Mouse (Mus musculus) gonadal fat pad, adult 2 months (tissue): ENCODE measurements around the gene Slc19a1. TPM values are rescaled to one million over a fixed set of nuclear protein-coding genes. Genes with fewer than 3 reads are reported as not detected.

Experiments used
- DNase-seq: peaks from one replicate; pipeline ENCODE4 v3.0.0-alpha.2; 2012; ENCODE audit warnings: low read depth
- polyA plus RNA-seq: library from polyadenylated mRNA; depleted of rRNA; stranded (reverse); fragments of >200 nt; gene quantifications from 2 replicates; pipeline ENCODE4 v1.2.3, GENCODE M21; 2012; rRNA removed

Slc19a1 gene
- 63.5 and 85.0 TPM in 2 replicates for polyA plus RNA-seq

DNA sequence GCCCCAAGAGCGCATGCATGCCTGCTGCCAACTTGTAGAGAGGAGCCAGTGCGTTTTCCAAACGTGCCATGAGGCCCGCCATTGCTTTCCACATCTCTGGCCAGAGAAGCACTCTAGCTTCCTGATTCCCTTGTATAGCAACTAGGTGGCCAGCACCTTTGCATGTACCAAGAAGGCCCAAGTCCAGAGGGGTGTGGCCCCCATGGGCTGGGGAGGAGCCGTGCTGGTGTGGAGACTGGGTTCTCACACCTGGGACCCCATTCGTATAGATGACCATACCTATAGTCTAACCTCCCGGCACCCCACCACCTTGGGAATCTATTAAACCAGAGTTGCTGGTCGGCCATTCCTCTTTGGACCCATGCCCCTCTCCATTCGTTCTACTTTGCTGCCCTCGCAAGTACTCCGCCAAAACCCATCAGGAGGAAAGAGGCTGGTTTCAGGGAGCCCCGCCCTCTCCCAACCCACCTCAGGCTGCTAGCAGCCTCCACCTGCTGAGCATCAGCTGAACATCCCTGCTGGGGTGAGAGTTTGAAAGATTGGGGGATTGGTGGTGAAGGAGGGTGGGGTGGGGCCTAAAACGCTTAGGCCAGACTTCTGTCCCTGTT lies at the start of gene Slc19a1:
Gene Slc19a1, plus strand, starts transcription at position 474 of the 608 bp plus-strand sequence.
- no peak for DNase-seq

DNA sequence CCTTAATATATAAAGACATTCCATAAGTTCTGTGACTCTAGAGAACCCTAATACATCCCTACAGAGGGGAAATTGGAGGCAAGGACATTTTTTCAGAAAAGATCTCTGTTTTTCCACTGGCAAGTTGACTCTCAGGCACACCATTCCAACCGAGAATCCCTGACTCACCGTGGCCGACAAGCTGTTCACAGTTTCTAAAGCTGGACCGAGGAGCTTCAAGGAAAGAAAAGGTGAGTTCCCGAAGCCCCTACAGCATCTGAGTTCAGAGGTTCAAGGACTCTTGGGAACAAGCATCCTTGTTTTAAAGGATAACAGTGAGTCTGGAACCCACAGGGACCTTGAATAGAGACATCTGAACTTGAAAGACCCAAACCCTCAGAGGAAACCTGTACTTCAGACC lies 43.5 kb upstream of the Slc19a1 start:
- no peak for DNase-seq

DNA sequence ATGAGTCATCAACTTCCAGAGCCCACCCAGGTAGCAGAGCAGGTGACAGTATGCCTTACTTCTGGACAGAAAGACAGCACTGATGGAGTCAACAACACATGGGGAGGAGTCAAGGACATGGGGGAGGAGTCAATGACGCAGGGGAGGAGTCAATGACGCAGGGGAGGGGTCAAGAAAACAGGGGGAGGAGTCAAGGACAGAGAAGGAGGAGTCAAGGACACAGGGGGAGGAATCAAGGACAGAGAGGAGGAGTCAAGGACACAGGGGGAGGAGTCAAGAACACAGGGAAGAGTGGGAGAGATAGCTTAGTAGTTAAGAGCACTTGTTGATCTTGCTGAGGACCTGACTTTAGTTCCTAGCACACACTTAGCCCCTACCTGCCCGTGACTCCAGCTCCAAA lies 39.6 kb upstream of the Slc19a1 start:
- DNase-seq, result no peak

DNA sequence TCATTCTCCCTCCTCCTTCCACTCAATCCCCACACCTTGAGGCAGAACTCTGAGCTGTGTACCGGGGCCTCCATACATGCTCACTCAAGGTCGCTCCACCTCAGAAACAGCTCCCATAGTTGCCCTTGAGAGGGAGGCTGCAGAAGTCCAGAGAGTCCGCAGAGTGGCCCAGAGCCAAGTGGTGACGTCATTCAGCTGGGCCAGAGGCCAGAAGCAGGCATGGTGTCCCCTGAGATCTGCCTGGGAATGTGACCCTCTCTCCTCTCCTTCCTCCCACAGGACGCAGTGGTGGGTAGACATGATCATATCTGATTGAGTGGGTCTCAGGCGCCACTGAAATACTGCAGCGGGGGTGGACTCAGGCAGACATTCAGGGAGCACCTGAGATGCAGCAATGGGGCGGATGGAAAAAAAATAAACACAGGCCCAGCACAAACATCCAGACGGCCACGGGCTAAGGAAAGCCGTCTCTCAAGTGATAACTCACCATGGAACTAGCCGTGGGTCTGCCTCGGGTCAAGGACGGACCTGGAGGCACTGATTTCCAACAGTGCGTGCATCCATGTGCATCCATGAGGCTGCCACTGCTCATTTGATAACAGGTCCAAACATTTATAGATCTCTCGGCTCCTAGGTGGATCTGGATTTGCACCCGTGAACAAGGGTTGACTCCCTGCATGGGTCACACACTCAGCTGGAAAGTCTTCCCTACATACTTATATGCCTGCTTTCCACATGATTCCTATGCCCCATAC lies 34.1 kb upstream of the Slc19a1 start:
- DNase-seq, result no peak

DNA sequence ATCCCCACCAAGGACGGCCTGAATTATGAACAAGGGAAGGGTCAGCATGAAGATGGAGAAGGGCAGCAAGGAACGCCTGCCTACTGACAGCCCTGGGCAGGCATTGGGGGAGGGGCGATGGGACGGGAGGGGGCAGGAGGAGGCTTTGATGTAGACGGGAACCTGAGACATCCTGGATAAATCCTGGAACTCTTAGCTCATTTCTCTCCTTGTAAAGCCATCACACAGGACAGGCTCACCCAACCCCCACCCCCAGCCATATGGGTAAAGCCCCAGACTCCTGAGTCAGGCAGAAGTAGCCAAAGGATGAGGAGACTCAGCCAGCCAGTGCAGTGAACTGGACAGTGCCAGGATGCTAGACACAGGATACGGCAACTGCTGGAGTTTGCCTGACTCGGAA lies 27.1 kb upstream of the Slc19a1 start:
- no peak for DNase-seq

DNA sequence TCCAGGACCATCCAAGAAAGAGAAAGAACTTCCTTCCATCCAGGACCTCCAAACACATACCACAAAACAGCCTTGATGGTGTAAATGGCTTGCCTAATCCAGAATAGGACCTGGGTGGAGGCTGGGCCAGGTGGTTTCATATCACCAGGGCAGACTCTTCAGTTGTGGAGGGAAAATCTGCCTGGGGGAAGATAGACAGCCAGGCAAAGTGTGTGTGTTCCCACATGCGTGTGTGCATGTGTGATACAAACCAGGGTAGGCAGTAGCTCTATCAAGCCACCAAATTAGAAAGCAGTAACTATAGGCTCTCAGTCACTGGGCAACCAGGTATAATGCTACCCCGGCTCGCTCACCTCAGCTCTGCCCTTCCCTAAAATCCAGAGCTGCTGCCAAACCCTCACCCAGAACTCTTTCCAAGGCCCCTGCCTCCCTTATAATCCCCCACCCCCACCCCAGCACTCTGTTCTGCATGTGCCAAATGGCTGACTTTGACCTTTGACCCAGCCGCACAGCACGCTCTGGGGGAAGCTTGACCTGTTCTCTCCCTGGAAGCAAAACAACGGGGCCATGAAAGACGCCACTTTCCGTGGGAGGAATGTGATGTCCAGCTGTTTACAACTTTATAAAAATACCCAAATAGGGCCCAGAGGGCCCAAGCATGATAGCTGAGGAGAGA lies 24.5 kb upstream of the Slc19a1 start:
- no peak for DNase-seq

DNA sequence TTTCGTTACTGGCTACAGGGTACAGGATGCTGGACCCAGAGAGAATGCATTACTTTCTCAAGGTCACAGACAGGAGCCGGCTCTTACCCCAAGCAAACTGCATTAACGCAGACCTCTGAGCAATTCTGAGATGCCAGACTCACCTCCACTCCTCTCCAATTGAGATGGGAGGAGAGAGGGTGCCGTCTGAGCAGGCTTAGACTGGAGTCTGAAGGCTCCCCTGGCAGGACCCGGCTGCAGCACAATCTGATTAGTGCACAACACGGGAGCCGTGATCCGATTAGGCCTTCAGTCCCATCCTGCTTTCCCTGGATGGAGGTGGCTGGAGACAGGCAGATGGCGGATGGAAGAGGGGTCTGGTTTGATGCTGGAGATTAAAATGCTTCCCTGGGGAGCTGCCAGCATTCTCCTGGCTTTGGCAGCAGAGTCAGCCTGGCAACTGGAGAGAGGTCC lies 23.9 kb upstream of the Slc19a1 start:
- DNase-seq, result no peak

DNA sequence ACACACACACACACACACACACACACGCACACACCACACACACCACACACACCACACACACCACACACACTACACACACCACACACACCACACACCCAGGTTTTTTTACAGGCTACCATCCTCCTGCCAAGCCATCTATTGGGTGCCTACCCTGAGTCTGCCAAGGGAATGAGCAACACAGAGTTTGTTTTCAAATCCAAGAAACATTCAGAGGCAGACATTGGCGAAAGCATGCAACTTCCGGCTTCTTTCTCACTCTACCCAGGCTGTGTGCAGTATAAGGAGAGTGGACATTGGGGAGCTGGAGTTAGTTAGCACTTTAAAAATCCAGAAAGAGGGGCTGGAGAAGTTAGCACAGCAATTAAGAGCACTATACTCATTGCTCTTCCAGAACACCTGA lies 23.3 kb upstream of the Slc19a1 start:
- no peak for DNase-seq

DNA sequence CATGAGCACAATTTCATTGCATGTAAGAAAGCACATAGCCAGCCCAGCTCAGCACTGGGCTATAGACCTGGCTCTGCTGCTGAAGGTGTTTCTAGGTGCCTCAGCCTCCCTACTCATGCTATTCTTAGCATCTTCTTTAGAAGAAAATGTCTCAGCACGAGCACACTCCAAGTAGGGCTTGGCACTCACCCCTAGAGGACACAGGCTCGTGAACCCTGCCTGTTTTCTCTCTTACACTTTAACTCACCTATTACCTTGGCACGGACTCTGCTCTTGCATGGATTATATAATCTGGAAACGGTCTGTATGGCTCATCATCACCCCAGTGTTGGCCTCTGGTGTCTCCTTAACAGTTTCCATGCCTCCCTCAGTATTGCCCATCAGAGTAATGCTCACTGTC lies 20.4 kb upstream of the Slc19a1 start:
- DNase-seq, result no peak

DNA sequence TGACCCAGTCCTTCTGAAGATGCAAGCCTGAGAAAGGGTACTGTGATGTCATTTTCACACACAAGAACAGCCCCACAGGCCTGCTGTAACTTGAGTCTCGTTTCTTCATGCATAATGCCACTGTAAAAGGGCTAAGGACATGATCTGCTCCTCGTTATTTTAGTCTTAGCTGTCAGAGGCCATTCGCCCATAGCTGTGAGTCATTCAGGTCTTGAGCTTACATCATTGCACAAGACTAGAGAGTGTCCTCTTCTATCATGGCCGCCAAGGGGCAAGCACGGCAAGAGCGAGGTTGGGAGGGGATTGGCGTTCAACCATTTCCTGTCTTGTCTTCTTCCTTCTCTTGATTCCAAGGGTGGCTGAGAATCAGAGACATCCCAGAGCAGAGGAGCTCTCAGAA lies 16.0 kb upstream of the Slc19a1 start:
- no peak for DNase-seq

DNA sequence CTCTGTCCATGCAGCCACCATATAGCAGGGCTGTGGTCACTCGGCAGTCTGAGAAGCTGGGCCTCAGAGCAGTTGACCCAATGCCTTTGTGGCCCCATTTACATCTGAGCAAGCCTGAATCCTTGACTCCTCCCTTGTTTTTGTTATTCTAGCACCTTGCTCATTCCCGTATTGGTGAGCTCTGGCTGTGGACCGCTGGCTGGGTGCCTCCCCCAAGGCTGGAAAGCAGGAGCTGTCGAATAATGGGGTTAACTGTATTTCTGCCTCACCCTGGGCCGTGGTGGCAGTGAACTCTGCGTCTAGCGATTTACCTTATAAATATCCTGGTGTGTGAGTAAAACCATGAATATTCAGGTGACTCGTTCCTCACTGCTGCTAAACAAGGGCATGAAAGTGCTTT lies 15.5 kb upstream of the Slc19a1 start:
- DNase-seq, result no peak

DNA sequence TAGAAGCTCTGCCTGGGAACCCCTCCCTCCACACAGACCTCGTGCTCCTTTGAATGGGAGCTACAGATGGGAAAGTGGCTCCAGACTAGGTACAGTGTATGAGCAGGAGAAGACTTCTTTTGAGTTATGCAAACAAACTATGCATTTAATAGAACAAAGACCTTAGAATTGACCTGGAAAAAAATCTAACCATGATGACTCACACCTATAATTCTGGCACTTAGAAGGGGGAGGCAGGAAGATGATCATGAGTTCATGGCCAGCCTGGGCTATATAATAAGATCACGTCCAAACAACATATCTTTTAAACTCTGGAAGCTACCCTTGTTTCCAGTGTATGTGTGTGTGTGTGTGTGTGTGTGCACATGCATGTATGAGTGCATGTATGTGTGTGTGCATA lies 15.0 kb upstream of the Slc19a1 start:
- DNase-seq, result no peak

DNA sequence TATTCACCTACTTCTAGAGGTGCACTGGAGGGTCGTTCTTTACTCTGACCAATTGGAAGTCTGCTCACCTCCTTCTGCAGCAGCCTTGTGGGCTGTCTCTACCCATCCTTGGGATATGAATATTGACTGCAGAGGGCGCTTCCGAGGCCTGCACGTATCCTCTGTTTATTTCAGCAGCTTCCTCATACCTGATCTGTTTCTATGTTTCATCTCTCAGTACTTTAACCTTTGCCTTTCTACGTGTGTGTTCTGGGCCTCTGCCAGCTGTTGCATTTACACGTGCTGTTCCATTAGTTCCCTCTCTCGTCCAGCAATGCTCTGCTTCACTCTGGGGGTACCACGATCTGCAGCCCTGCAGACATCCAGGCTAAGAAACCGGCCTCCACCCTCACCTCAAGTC lies 14.4 kb upstream of the Slc19a1 start:
- no peak for DNase-seq

DNA sequence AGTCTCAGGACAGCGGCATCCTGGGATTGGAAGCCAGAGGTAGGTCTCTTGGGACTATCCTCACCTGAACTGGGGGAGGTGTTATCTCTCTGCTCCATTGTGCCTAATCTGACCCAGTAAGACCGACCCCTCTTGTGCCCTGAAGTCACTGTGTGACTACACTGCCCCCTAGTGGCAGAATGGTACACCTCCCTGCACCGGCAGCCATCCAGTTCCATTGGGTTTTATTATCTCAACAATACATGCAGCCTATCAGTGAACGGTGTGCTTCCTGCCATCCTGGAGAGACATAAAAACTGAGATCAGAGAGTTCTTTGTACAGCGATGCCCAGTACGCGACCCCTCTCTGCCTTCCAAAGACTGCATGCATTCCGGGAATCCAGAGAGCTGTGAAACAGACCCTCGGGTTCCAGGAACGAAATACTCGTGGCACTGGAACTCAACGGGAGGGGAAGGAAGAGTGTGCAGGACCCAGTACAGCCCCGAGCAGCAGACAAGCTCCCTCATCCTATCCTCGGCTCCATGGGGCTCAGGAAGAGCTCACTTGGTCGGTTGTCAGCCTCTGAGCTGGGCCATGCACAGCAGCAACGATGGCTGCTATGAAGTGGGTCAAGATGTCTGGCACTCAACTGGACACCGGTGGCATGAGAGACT lies 10.5 kb upstream of the Slc19a1 start:
- no peak for DNase-seq

DNA sequence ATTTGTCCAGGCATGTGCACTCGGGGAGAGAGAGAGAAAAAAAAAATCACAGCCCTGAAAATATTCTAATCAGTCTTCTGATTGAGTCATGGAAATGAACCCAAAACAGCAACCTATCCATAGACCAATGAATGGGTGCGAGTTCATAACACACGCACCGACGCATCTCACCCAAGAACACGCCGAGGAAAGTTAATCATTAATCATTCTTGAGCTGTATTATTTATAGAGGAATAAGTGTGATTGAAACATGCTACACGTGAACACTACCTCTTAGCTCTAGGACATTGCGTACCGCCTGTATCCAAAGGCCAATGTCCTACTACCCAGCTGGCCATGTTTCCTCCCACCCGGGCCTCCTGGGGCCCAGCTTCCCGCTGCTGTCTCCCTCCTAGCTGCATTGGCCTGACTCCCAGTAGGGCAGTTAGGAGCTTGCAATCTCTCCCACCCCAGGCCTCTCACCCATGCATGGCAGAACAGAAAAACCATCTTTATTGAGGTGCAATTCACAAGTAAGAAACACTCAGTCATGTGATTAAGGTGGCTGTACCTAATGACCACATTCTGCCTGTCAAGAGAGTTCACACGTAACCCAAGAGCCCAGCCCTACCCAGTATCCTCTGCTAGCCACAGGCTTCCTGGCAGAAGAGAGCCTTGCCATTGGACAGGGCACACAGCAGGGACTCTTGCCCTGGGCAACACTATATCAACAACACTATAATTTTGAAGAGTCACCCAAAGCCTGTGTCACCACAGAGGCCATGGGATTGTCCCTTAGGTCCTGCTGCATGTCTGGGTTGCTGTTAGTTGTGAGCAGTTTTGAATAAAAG lies 9.5 kb upstream of the Slc19a1 start:
- DNase-seq, result no peak

DNA sequence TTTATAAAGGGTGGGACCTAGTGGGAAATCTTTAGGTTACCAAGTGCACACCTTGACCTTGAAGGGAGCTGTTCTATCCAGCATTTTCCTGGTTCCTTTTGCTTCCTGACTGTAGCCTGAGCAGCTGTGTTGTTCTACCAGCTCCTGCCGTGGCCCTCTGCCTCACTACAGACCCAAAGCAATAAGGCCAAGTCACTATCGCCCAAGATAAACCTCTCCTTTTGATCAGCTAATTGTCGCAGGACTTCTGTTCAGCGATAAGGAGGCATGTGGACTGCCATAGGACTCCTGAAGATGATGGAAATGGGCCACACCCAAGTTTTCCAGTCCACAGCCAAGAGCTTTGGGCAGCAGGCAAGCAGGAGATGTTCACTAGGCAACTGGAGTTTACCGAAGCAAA lies 7.8 kb upstream of the Slc19a1 start:
- DNase-seq, result no peak

DNA sequence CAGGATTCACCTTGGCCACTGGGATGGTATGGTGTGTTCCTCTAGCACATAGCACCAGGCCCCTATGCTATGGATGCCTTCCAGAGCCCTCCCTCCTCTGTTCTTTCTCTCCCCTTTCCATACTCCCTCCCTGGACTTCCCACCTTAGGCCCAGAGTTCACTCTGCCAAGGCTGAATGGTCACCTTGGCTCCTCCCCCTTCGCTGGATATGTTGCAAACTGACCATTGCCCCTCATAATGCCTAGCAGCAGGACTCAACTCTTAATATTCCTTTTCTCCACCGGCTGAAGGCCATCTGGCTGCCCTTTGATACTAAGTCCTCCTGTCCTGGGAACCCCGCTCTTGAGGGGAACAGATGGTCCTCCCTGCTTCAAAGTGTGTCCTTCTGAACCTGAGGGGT lies 5.1 kb upstream of the Slc19a1 start:
- no peak for DNase-seq

DNA sequence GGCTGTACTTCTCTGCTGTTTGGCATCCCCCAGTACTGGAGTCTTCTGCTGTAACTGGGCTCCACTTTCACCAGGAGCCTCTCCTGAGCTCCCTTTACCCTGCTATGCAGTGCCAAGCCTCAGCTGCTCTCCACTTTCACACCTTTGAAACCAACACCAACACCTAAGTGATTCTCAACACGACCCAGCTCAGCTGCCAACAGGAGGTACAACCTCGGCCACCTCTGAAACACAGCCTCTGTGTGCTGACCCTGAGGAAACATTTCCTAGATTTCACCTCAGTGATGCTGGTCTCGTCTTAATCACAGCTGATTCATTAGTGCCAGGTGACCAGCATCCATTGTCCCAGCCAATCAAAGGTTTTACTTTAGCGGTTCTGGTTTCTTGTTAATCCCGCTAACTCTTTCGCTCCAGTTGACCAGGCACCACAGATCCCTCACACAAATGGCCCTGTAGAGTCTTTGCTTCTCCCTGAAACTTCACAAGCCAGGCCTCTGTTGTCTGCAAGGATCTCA lies 3.2 kb upstream of the Slc19a1 start:
- no peak for DNase-seq

DNA sequence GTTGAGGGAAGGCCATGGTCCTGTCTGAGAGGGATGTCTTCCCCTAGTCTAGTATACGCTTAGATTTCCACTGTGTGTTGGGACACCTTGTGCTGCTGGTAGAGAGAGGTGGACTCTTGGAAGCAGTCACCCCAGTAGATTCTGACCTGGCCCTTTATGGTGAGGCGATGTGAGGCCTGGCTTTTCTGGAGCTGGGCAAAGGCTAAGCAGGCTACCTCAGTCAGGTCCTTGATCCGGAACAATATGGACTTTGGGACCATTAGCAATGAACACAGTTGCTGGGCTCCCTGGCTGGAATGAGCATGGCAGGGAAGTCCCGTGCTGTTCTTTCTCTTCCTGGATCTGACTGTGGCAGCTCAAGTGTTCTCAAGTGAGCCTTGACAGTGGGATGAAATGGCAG lies 2.3 kb upstream of the Slc19a1 start:
- no peak for DNase-seq

DNA sequence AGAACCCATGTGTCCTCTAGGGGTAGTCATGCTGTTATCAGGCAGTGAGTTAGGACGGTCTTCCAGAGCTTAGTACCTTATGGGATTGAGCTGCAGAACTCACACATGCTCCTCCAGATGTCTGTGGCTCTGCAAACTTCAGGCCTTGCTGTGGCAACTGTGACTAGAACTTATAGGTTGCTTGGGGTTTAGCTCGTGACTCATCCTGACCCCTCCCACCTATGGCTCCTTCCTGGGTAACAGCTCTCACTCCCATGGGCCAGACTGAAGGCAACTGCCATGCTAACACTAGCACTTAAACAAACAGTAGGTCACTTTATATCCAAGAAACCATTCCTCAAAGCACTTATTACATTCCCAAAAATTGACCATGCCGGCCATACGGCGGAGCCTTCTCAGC lies 1.4 kb upstream of the Slc19a1 start:
- no peak for DNase-seq

DNA sequence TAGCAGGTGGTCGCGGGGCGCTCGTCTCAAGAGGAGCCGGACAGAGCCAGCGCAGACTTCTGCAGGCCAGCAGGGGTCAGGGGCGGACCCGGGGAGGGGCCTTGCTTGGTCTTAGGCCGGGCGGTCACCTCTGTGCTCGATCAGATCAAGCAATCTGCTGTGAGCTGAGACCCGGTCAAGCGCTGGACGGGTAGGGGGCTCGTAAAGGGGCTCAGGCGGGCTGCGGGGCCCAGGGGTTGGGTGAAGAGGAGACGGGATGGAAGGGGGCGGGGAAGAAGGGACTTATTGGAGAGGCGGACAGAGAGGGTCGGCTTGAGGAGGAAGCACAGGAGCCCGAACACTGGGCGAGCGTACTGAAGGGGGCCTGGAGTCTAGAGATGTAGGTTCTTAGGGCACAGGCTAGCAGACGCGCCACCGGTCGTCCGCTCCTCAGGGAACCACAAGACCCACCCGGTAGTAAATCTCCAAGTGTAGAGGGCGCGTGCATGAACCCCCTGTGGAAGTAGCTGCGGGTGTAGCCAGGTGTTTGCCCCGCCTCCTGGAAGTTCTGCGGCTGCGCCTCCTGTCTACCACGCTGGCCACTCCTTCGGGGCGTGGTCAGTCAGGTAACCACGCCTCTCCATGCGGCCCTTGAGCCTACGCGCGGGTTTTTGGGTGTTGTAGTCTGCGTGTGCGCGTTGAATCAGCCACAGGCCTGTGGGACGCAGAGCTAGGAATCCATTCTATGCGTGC lies 716 bp downstream of the Slc19a1 start:
- DNase-seq, result peak; percentile 45
